8 mouse cellular contexts compared by ENCODE assay signal in genomic region chr8:119832101-119832617, GRCm38 (mm10). TPM values are rescaled to one million over a fixed set of nuclear protein-coding genes. Genes with fewer than 3 reads are reported as not detected.
DNase-seq lines count a peak whose midpoint lies in the region; ATAC-seq and TF ChIP-seq lines count a peak whose summit lies in the region.
"Had no signal": no experiment of that assay in that cellular context is flagged by ENCODE, and none has a peak within 500 bp of the region (broad histone marks: within the 10 kb centered on the region; RNA-seq: fewer than 3 reads in every experiment).

No protein-coding gene starts in this region.

- H3K4me2 ChIP-seq in forebrain, postnatal 0 days (ENCODE audit: low read depth), result peak overlapping the region; percentile 26
- H3K4me2 ChIP-seq in limb, embryonic 14.5 days (replicated peaks; ENCODE audit: low read depth, low read length, severe bottlenecking), result peak overlapping the region; percentile 8
- H3K4me2 ChIP-seq in stomach, embryonic 16.5 days (ENCODE audit: low read depth, low read length), result peak overlapping the region; percentile 39

- no peak for TF ChIP-seq CTCF in forebrain, postnatal 0 days (IDR thresholded peaks at IDR 0.05; ENCODE audit: low read depth)

- 60% methylated on average over 7 of the region's 7 CpGs for WGBS in forebrain, postnatal 0 days
- WGBS in limb, embryonic 14.5 days, result 47% methylated on average over 7 of the region's 7 CpGs
- 39% methylated on average over 7 of the region's 7 CpGs for WGBS in stomach, embryonic 16.5 days

- no peak for DNase-seq in forebrain, postnatal 0 days
- no peak for DNase-seq in limb, embryonic 14.5 days (ENCODE audit: low spot score)
- no peak for DNase-seq in urinary bladder, postnatal 10 days (ENCODE audit: low spot score)
- no peak for DNase-seq in adrenal gland, postnatal 36 days
- DNase-seq: adrenal gland, adult 8-10 months had no signal

- no peak for ATAC-seq in megakaryocyte, adult 5-6 weeks (ENCODE audit: poor library complexity, severe bottlenecking)
- ATAC-seq in forebrain, postnatal 0 days, result 0 out of 2 replicates have a peak, but pooled peaks have one; percentile 8
- no peak for ATAC-seq in limb, embryonic 14.5 days (ENCODE audit: low FRiP score, low read depth)
- ATAC-seq in stomach, embryonic 16.5 days (ENCODE audit: insufficient read depth, low FRiP score), result no peak; the same call in 1 of the 2 replicates

- H3K4me3 ChIP-seq in megakaryocyte, embryonic 14.5 days (replicated peaks), result peak overlapping the region; percentile 2
- no peak overlapping the region for H3K4me3 ChIP-seq in forebrain, postnatal 0 days (ENCODE audit: low read depth, low read length)
- no peak overlapping the region for H3K4me3 ChIP-seq in limb, embryonic 14.5 days (replicated peaks; ENCODE audit: low read length)
- H3K4me3 ChIP-seq in stomach, embryonic 16.5 days (replicated peaks; ENCODE audit: low read length), result no peak overlapping the region

- H3K36me3 ChIP-seq in megakaryocyte, embryonic 14.5 days (replicated peaks; ENCODE audit: low read length), result peaks cover 66% of the 10 kb centered on the region
- peaks cover 9% of the 10 kb centered on the region; the same call in 1 of the 2 replicates for H3K36me3 ChIP-seq in forebrain, postnatal 0 days (ENCODE audit: insufficient read depth)
- 0 out of 2 replicates have a peak, but pooled peaks cover 3% of the 10 kb centered on the region for H3K36me3 ChIP-seq in limb, embryonic 14.5 days (ENCODE audit: control insufficient read depth, insufficient read depth, low read length)
- no peaks in the 10 kb centered on the region for H3K36me3 ChIP-seq in stomach, embryonic 16.5 days (ENCODE audit: control insufficient read depth, insufficient read depth, low read length)

- H3K4me1 ChIP-seq in megakaryocyte, embryonic 14.5 days, result peaks cover 94% of the 10 kb centered on the region
- peaks cover 35% of the 10 kb centered on the region for H3K4me1 ChIP-seq in forebrain, postnatal 0 days (ENCODE audit: insufficient read depth)
- H3K4me1 ChIP-seq in limb, embryonic 14.5 days (ENCODE audit: control insufficient read depth, insufficient read depth, low read length), result peaks cover 28% of the 10 kb centered on the region
- H3K4me1 ChIP-seq in stomach, embryonic 16.5 days (ENCODE audit: control insufficient read depth, insufficient read depth, low read length), result peaks cover 71% of the 10 kb centered on the region

- peaks cover 7% of the 10 kb centered on the region; the same call in 1 of the 2 replicates for H3K9me3 ChIP-seq in megakaryocyte, embryonic 14.5 days
- no peaks in the 10 kb centered on the region for H3K9me3 ChIP-seq in forebrain, postnatal 0 days (ENCODE audit: low read length)
- no peaks in the 10 kb centered on the region for H3K9me3 ChIP-seq in limb, embryonic 14.5 days (ENCODE audit: control insufficient read depth, low read length)
- H3K9me3 ChIP-seq in stomach, embryonic 16.5 days (replicated peaks; ENCODE audit: control insufficient read depth, low read length), result 0 out of 2 replicates have a peak, but pooled peaks cover 3% of the 10 kb centered on the region

- 0 out of 2 replicates have a peak overlapping the region, but pooled peaks have one; percentile 2 for H3K9ac ChIP-seq in forebrain, postnatal 0 days
- H3K9ac ChIP-seq in limb, embryonic 14.5 days (ENCODE audit: low read depth, low read length, severe bottlenecking), result no peak overlapping the region
- peak overlapping the region; percentile 59 for H3K9ac ChIP-seq in stomach, embryonic 16.5 days (ENCODE audit: low read length)

- no peak for TF ChIP-seq POLR2A in limb, embryonic 14.5 days (IDR thresholded peaks at IDR 0.05; ENCODE audit: borderline replicate concordance, extremely low read depth, insufficient read depth, insufficient read length)

- peaks cover 37% of the 10 kb centered on the region for H3K27me3 ChIP-seq in megakaryocyte, embryonic 14.5 days (replicated peaks)
- no peaks in the 10 kb centered on the region for H3K27me3 ChIP-seq in forebrain, postnatal 0 days (ENCODE audit: insufficient read depth, low read length)
- H3K27me3 ChIP-seq in limb, embryonic 14.5 days (ENCODE audit: control insufficient read depth, insufficient read depth, low read length), result no peaks in the 10 kb centered on the region
- H3K27me3 ChIP-seq in stomach, embryonic 16.5 days (ENCODE audit: control insufficient read depth, insufficient read depth, low read length), result no peaks in the 10 kb centered on the region

- no peak overlapping the region for H3K27ac ChIP-seq in forebrain, postnatal 0 days (ENCODE audit: low read depth, low read length)
- H3K27ac ChIP-seq in limb, embryonic 14.5 days (replicated peaks; ENCODE audit: low read depth, low read length), result 0 out of 2 replicates have a peak overlapping the region, but pooled peaks have one; percentile 28
- peak overlapping the region; percentile 91 for H3K27ac ChIP-seq in stomach, embryonic 16.5 days (ENCODE audit: low read length)

RNA-seq across cellular contexts. Expression of gene Cotl1, which starts 8.2 kb away (rescaled TPM):
- polyA plus RNA-seq in megakaryocyte, embryonic 14.5 days (2012; ENCODE audit: insufficient read depth, low replicate concordance), result 413 and 593 TPM in 2 replicates
- 526 and 619 TPM in 2 replicates for total RNA-seq in megakaryocyte, adult 5-6 weeks (2015)
- total RNA-seq in megakaryocyte, adult 5-6 weeks (2017), result 490 and 532 TPM in 2 replicates
- total RNA-seq in forebrain, postnatal 0 days (2014; rRNA removed), result 177 and 224 TPM in 2 replicates
- 134 and 156 TPM in 2 replicates for polyA plus RNA-seq in forebrain, postnatal 0 days (2015; fragmentation: Nextera tagmentation; extraction: Ambion mirVana)
- polyA plus RNA-seq in limb, embryonic 14.5 days (2012; rRNA removed), result 147 and 196 TPM in 2 replicates
- polyA plus RNA-seq in limb, embryonic 14.5 days (2014; fragmentation: Nextera tagmentation; extraction: Ambion mirVana), result 212 and 247 TPM in 2 replicates
- 144 and 177 TPM in 2 replicates for polyA plus RNA-seq in stomach, embryonic 16.5 days (2015; fragmentation: Nextera tagmentation; extraction: Ambion mirVana)
- total RNA-seq in adrenal gland, postnatal 36 days (2021), result 10 to 100 TPM; 44.4 to 51.3 TPM

RNA-seq across cellular contexts. Expression of gene Klhl36, which starts 29.9 kb away (rescaled TPM):
- polyA plus RNA-seq in megakaryocyte, embryonic 14.5 days (2012; ENCODE audit: insufficient read depth, low replicate concordance), result 5.2 and 14.1 TPM in 2 replicates
- 2.7 and 5.5 TPM in 2 replicates for total RNA-seq in megakaryocyte, adult 5-6 weeks (2015)
- total RNA-seq in megakaryocyte, adult 5-6 weeks (2017), result 8.5 and 9.2 TPM in 2 replicates
- 18.7 and 23.0 TPM in 2 replicates for total RNA-seq in forebrain, postnatal 0 days (2014; rRNA removed)
- 18.0 and 20.3 TPM in 2 replicates for polyA plus RNA-seq in forebrain, postnatal 0 days (2015; fragmentation: Nextera tagmentation; extraction: Ambion mirVana)
- polyA plus RNA-seq in limb, embryonic 14.5 days (2012; rRNA removed), result 12.1 and 16.2 TPM in 2 replicates
- polyA plus RNA-seq in limb, embryonic 14.5 days (2014; fragmentation: Nextera tagmentation; extraction: Ambion mirVana), result 9.1 and 10.2 TPM in 2 replicates
- polyA plus RNA-seq in stomach, embryonic 16.5 days (2015; fragmentation: Nextera tagmentation; extraction: Ambion mirVana), result 10.7 and 12.7 TPM in 2 replicates
- total RNA-seq in adrenal gland, postnatal 36 days (2021), result 1 to 10 TPM; 5.0 to 10.0 TPM

RNA-seq across cellular contexts. Expression of gene Tldc1, which starts 53.9 kb away (rescaled TPM):
- polyA plus RNA-seq in megakaryocyte, embryonic 14.5 days (2012; ENCODE audit: insufficient read depth, low replicate concordance), result 1.7 and 2.0 TPM in 2 replicates
- 2.2 and 2.6 TPM in 2 replicates for total RNA-seq in megakaryocyte, adult 5-6 weeks (2015)
- 2.9 and 4.3 TPM in 2 replicates for total RNA-seq in megakaryocyte, adult 5-6 weeks (2017)
- 21.0 and 21.1 TPM in 2 replicates for total RNA-seq in forebrain, postnatal 0 days (2014; rRNA removed)
- polyA plus RNA-seq in forebrain, postnatal 0 days (2015; fragmentation: Nextera tagmentation; extraction: Ambion mirVana), result 6.8 and 9.4 TPM in 2 replicates
- polyA plus RNA-seq in limb, embryonic 14.5 days (2012; rRNA removed), result 10.6 and 11.7 TPM in 2 replicates
- 5.1 and 6.7 TPM in 2 replicates for polyA plus RNA-seq in limb, embryonic 14.5 days (2014; fragmentation: Nextera tagmentation; extraction: Ambion mirVana)
- polyA plus RNA-seq in stomach, embryonic 16.5 days (2015; fragmentation: Nextera tagmentation; extraction: Ambion mirVana), result 14.5 and 16.5 TPM in 2 replicates
- total RNA-seq in adrenal gland, postnatal 36 days (2021), result 10 to 100 TPM; 11.0 to 17.4 TPM
